Mouse (Mus musculus) B cell, adult 67 days (primary cell): Measurements from ENCODE around the gene Pwp2. TPM values are rescaled to one million over a fixed set of nuclear protein-coding genes. Genes with fewer than 3 reads are reported as not detected.

ENCODE experiments used
- total RNA-seq, 2 experiments: library from RNA; stranded (reverse); gene quantifications; 4 replicates each; pipeline ENCODE4 v1.2.4; 2023

The Pwp2 gene
- total RNA-seq: 10 to 100 TPM; 27.0 to 27.2 TPM

DNA sequence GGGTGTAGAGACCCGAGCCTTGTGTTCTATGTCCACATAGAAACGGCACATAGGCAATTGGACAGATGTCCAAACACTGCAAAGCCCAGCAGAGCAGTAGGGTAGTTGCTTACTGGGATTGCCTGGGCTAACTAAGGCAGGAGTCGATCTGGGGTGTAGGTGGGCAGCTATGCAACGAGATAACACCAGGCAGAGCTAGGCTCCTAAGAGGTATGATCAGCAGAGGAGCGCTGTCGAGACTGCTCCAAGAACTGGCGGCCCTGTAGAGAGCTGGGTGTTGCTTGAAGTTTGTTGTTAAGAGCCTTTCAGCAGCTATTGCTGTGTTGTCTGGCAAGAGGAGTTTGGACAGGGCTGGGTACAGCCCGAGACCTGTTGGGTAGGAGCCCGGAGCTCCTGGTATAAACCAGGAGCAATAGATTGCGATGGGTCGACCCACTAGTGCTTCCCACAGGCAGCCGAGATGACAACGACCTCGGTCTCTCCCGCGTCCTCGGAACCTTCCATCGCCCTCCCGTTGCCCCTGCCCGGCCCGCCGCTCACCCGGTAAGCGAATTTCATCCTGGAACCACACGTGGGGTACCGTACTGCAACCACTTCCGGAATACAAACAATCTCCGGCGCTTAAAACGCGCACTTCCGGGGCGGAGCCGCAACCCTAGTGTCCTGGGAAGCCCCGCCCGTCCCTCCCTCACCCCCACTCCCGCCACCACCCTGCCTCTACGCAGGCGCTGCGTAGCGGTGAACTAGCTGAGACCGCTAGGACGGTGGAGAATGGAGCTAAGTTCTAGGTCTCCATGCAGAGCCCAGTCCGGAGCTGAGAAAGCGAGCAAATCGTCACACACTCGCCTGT, at the start of gene Pwp2:
TSS of gene Pwp2 (minus strand) at position 619 of the 850 bp plus-strand sequence.

GRCm38 (mm10) chr10:78169281-78170042, 15.5 kb downstream of the Pwp2 start, which contains the start of gene D10Jhu81e:
TSS of gene D10Jhu81e (minus strand) at chr10:78169782.

Other genes starting within 250 kb of the Pwp2 start
- 10 to 100 TPM; 22.2 to 34.6 TPM for gene Trpm2, start 214.6 kb downstream of the Pwp2 start, total RNA-seq
- 10 to 100 TPM; 12.2 to 15.5 TPM for gene 1810043G02Rik, start 206.6 kb downstream of the Pwp2 start, total RNA-seq
- 10 to 100 TPM; 88.5 to 94.7 TPM for gene Pfkl, start 175.1 kb downstream of the Pwp2 start, total RNA-seq
- not detected for gene Dnmt3l, start 143.2 kb downstream of the Pwp2 start, total RNA-seq
- gene Aire, start 141.5 kb downstream of the Pwp2 start, total RNA-seq: 1 to 10 TPM; 1.5 to 2.3 TPM
- gene Icosl, start 115.8 kb downstream of the Pwp2 start, total RNA-seq: 100 to 1,000 TPM; 295 to 378 TPM
- gene D10Jhu81e, start 15.4 kb downstream of the Pwp2 start, total RNA-seq: 10 to 100 TPM; 46.4 to 52.8 TPM
- 10 to 100 TPM; 69.3 to 70.7 TPM for gene Trappc10, start 59.5 kb upstream of the Pwp2 start, total RNA-seq
- gene Agpat3, start 167.3 kb upstream of the Pwp2 start, total RNA-seq: 100 to 1,000 TPM; 103 to 106 TPM
- gene Rrp1, start 227.9 kb upstream of the Pwp2 start, total RNA-seq: 100 to 1,000 TPM; 337 TPM
- gene Cstb, start 240.5 kb upstream of the Pwp2 start, total RNA-seq: 10 to 100 TPM; 38.1 to 47.3 TPM